Mouse (Mus musculus): ENCODE data around the gene Msmb.

Gene Msmb

DNA sequence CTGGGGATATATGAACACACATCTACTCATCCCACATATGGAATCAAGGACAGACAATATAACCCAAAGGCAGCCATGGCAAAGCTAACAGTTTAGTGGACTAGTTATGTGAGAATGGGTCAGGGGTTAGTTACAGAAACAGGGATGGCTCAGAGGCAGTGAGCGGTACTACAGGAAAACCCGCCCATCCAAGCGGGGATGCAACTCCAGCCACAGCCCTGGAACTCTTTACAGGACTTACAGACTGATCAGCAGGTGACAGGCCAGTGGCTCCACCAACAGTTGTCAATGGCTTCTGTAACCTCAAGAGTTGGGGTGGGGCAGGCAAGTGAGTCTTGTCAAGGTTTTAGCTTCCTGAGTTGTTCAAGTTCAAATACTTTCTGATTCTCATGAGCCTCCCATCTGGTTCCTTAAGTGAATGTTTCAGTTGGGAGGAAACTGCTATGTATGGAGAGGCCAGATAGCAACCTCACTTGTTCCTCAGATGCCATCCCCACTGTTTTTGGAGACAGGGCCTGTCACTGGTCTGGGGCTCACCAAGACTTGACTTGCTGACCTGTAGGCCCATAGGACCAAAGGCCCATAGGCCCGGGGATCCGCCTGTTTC lies 1.4 kb upstream of the Msmb start:
- no peak for TF ChIP-seq GATA4 (IDR thresholded peaks at IDR 0.05; ENCODE audit: insufficient replicate concordance, low read length)

DNA sequence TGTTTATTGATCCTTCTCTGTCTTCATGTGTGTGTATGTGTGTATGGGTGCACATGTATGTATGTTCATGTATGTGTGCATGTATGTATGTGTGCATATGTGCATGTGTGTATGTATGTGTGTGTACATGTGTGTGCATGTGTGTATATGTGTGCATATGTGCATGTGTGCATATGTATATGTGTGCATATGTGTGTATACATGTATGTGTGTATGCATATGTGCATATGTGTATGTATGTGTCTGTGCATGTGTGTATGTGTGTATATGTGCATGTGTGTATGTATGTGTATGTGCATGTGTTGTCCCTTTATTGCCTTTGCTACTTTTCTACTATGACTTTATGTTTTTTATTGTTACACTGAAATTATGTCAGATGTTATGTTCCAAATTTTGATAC lies 2.9 kb downstream of the Msmb start:
- TF ChIP-seq GATA4 (IDR thresholded peaks at IDR 0.05; ENCODE audit: insufficient replicate concordance, low read length), result no peak

GRCm38 (mm10) chr14:32145401-32145800 lies 3.6 kb downstream of the Msmb start:
- no peak for TF ChIP-seq GATA4 (IDR thresholded peaks at IDR 0.05; ENCODE audit: insufficient replicate concordance, low read length)

GRCm38 (mm10) chr14:32145809-32146511 lies 4.1 kb downstream of the Msmb start:
- TF ChIP-seq GATA4 (IDR thresholded peaks at IDR 0.05; ENCODE audit: insufficient replicate concordance, low read length), result no peak

DNA sequence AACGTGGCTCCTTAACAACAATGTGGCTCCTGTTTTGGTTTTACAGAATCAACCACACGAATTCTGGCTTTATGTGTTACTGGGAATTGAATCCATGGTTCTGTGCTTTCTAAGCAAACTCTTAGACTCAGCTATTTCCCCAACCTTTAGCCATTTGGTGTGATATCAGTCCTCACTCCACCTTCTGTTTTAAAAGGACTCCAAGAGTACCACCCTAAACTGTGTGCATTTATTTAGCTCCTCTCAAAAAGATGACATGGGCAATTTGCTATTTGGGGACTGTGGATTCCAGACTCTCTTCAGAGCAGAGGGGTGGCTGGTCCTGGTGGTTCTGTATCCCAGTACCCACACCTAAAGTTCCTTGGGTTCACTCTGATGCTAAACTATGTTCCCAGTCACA lies 4.8 kb downstream of the Msmb start:
- no peak for TF ChIP-seq GATA4 (IDR thresholded peaks at IDR 0.05; ENCODE audit: insufficient replicate concordance, low read length)

DNA sequence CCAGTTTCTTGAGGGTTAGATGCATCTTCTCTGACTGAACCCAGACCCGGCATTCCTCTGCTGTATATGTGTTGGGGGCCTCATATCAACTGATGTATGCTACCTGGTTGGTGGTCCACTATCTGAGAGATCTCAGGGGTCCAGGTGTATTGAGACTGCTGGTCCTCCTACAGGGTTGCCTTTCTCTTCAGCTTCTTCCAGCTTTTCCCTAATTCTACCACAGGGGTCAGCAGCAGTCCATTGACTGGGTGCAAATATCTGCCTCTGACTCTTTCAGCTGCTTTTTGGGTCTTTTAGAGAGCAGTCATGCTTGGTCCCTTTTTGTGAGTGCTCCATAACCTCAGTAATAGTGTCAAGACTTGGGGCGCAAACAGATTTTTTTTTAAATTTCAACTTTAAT lies 9.0 kb downstream of the Msmb start:
- TF ChIP-seq GATA4 (IDR thresholded peaks at IDR 0.05; ENCODE audit: insufficient replicate concordance, low read length), result no peak

DNA sequence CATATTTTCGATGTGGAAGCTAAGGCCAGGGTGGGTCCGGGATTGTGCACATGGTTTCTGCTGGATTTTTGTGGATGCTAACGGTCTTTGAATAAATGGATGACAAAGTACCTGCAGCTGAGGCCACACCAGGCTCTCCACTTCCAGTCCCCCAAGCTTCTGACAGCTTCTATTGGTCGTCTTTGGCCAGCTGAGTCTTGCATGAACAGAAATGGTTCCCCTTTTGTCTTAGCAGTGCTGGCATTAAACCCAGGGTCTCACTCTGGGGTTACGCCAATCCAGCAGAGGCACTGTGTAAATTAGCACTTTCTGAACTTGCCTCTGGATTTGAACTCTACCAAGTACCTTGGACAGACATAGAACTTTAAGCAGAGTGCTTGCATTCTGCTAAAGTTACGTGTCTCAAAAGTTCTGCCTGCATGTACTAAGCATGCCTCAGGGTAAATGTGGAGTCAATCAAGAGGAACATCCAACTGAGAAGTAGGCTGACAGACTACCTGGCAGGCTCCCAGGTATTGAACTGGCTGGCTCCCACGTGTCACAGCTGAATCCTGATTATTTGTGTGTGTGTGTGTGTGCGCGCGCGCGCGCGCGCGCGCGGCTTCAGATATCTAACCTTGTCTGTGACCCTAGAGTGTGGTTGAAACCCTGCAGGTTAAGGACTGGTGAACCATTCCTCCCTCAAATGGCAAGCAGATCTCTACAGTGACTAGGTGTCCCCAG lies 10.6 kb downstream of the Msmb start:
- TF ChIP-seq GATA4 (IDR thresholded peaks at IDR 0.05; ENCODE audit: insufficient replicate concordance, low read length), result no peak; the same call in 1 of the 2 replicates

DNA sequence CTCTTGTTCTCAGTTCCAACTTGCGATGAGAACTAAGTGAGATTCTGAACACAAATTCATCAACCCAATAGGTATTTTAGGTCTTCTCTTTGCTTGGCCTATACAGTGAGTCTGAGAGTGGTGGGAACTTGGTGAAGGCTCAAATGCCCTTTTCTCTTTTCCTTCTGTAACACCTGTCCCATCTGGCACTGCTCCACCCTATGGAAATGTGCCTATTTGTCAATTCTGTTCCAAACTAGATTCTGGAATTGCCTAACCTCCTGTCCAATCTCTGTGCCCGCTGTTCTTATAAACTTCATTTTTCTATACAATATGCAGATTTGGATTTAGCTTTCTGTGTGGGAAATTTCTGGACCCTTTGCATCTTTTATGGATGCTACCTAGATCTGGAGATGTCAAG lies 11.3 kb downstream of the Msmb start:
- no peak for TF ChIP-seq GATA4 (IDR thresholded peaks at IDR 0.05; ENCODE audit: insufficient replicate concordance, low read length)

DNA sequence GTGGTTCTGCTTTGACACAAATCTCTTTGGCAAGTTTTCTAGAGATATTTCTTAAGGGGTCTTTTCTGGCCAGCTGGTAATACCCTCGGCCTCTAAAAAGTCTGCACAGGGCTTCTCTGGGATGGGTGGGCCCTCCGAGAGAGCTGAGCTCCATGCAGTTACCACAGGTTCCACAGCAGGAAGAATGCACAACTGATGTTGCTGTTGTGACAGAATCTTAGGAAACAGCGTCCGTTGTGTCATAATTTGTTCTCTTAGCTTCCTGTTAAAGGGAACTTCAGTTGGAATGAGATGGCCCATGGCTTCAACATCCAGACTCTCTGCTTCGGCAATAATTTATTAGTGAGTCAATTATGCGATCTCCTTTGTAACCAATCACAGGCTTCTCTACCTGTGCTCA lies 12.9 kb downstream of the Msmb start:
- no peak for TF ChIP-seq GATA4 (IDR thresholded peaks at IDR 0.05; ENCODE audit: insufficient replicate concordance, low read length)

DNA sequence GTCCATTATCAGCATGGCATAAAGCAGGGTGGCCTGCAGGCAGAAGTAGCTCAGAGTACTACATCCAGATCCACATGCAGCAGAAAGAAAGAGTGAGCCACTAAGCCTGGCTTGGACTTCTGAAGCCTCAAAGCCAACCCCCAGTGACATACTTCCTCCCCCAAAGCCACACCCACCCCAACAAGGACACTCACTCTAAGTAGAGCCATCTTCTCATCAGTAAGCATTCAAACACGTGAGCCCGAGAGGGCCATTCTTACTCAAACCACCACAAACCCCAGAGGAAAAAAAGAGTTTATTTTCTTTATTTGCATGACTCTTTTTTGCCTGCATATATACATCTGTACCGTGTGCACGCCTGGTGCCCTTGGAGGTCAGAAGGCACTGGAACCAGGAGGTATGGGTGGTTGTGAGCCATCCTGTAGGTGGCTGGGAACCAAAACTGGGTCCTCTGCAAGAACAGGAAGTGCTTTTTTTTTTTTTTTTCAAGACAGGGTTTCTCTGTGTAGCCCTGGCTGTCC lies 17.4 kb downstream of the Msmb start:
- no peak for TF ChIP-seq GATA4 (IDR thresholded peaks at IDR 0.05; ENCODE audit: insufficient replicate concordance, low read length)

- no peak for TF ChIP-seq GATA4 (IDR thresholded peaks at IDR 0.05; ENCODE audit: insufficient replicate concordance, low read length)
Observed at GRCm38 (mm10) chr14:32159690-32160246, 17.9 kb downstream of the Msmb start, which contains the start of gene Ncoa4. Ncoa4 (plus strand) TSS chr14:32159865.

- no peak for TF ChIP-seq GATA4 (IDR thresholded peaks at IDR 0.05; ENCODE audit: insufficient replicate concordance, low read length)
Observed at GRCm38 (mm10) chr14:32160563-32160962, 18.7 kb downstream of the Msmb start.

DNA sequence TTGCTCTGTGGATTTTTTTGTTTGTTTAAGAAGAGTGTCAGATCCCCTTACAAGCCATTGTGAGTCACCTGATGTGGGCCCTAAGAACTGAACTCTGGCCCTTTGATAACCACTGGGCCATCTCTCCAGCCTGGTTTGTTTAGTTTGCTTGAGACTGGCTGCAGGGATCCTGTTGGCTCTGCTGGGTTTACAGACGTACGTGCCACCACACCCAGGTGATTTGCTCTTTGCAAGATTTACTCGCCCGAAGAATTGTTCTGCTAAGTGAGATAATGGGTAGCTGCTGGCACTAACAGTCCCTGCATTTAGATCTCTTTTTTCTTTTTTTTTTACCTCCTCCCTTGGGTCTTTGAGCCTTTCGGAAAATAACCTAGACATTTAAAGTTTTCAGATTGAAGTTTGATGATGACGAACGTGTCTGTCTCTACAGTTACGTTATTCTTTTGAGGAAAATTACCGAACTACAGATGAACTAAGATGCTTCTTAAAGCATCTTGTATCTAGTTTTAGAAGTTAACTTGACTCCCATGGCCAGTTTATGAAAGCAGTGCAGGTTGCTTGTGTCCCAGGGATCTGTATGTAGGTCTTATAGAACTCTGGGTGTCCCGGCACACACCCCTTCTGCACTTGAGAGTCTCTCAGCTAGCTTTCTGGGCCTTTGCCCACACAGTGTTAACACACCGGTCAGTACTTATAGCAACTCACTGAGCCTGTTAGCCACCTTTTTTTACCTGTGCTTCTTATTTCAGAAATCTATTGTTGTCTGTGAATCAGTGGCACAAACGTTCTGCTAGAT lies 19.5 kb downstream of the Msmb start:
- TF ChIP-seq GATA4 (IDR thresholded peaks at IDR 0.05; ENCODE audit: insufficient replicate concordance, low read length), result no peak

GRCm38 (mm10) chr14:32162231-32162630 lies 20.4 kb downstream of the Msmb start:
- no peak for TF ChIP-seq GATA4 (IDR thresholded peaks at IDR 0.05; ENCODE audit: insufficient replicate concordance, low read length)

All from liver, adult (tissue).